Mouse (Mus musculus): ENCODE measurements around the gene Tm9sf2. TPM values are rescaled to one million over a fixed set of nuclear protein-coding genes. Genes with fewer than 3 reads are reported as not detected.
"Not testable (repeated sequence)": the region's sequence is repeated elsewhere in the genome, so short reads cannot be mapped to it uniquely, and the experiment has no call there.

Tm9sf2 gene
- polyA plus RNA-seq, 1 experiment from 2014 or later, result 214 TPM

DNA sequence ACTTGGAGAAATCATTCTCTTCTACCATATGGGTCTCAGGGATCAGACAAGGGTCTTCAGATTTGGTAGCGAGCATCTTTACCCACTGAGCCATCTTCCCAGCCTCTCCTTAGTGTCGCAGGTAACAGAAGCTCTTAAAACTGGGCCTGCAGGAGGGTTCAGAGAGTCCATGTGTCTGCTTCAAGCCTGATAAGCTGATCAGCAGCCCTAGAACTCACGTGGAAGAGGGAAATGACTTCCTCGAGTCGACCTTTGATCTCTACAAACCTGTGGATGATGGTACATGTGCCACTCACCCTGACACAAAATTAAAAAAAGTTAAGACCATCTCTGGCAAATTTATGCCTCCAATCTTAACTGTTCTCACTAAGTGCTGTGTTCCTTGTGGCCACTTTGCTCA, 18.9 kb upstream of the Tm9sf2 start:
- Histone ChIP-seq H3K4me3 (ENCODE audit: low read length) (no peak overlapping the region), H3K4me1 (ENCODE audit: insufficient read depth, low read length) (no peaks in the 10 kb centered on the region), H3K9me3 (ENCODE audit: low read length) (peaks cover 8% of the 10 kb centered on the region; the same call in 1 of the 2 replicates), H3K27me3 (ENCODE audit: insufficient read depth, low read length) (no peaks in the 10 kb centered on the region), H3K9ac (replicated peaks; ENCODE audit: low read length) (no peak overlapping the region), H3K27ac (ENCODE audit: low read length) (no peak overlapping the region), H3K4me2 (replicated peaks; ENCODE audit: low read depth, low read length) (no peak overlapping the region), H3K36me3 (ENCODE audit: insufficient read depth, low read length) (no peaks in the 10 kb centered on the region)
- 79% methylated on average over 5 of the region's 5 CpGs for WGBS
- ATAC-seq (ENCODE audit: low FRiP score, low TSS enrichment), result no peak

- 81% methylated on average over 4 of the region's 4 CpGs for WGBS
- Histone ChIP-seq H3K36me3 (ENCODE audit: insufficient read depth, low read length) (no peaks in the 10 kb centered on the region), H3K9ac (replicated peaks; ENCODE audit: low read length) (no peak overlapping the region), H3K9me3 (ENCODE audit: low read length) (no peaks in the 10 kb centered on the region; the same call in 1 of the 2 replicates), H3K4me1 (ENCODE audit: insufficient read depth, low read length) (no peaks in the 10 kb centered on the region), H3K4me3 (ENCODE audit: low read length) (no peak overlapping the region), H3K4me2 (replicated peaks; ENCODE audit: low read depth, low read length) (no peak overlapping the region), H3K27me3 (ENCODE audit: insufficient read depth, low read length) (no peaks in the 10 kb centered on the region), H3K27ac (ENCODE audit: low read length) (no peak overlapping the region)
- ATAC-seq (ENCODE audit: low FRiP score, low TSS enrichment), result no peak
Observed at GRCm38 (mm10) chr14:122092363-122092762, 14.5 kb upstream of the Tm9sf2 start.

DNA sequence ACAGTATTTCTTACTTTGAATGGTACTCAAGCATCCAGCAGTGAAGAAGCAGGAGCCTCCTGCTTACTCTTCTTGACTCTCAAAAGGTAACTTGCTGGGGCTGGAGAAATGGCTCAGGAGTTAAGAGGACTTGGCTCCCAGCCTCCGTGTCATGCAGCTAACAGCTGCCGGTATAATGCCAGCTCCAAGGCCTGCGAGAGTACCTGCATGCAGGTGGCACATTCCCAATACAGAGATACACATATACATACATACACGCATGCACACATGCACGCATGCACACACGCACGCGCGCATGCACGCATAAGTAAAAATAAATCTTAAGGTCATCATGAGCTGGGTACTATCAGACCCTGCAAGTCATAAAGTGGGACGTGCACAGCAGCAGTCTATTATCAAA, 10.5 kb upstream of the Tm9sf2 start:
- WGBS, result 96% methylated on average over 11 of the region's 11 CpGs

DNA sequence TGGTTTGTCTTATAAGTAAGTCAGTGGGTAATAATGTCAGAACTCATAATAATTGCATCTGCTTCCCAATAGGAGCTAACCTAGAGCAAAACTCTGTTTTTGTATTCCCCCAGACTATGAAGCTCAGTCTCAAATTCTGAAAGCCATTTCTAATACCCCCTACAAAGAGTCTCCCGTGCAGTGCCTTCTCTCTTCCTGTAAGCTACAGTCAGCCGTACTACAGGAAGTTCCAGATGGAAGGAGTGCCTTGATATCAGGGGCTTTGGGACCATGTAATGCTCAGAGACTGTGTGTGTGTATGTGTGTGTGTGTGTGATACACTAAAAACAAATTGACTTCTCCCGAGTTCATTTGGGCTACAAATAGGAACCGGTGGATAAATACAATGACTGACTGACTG, 7.3 kb upstream of the Tm9sf2 start:
- no peaks in the 10 kb centered on the region for H3K4me1 ChIP-seq (ENCODE audit: insufficient read depth, low read length)
- H3K27ac ChIP-seq (ENCODE audit: low read length), result no peak overlapping the region
- 82% methylated on average over 4 of the region's 4 CpGs for WGBS
- no peak overlapping the region for H3K9ac ChIP-seq (replicated peaks; ENCODE audit: low read length)
- no peak for ATAC-seq (ENCODE audit: low FRiP score, low TSS enrichment)
- H3K4me2 ChIP-seq (replicated peaks; ENCODE audit: low read depth, low read length), result no peak overlapping the region
- no peaks in the 10 kb centered on the region for H3K36me3 ChIP-seq (ENCODE audit: insufficient read depth, low read length)
- no peaks in the 10 kb centered on the region for H3K27me3 ChIP-seq (ENCODE audit: insufficient read depth, low read length)
- H3K4me3 ChIP-seq (ENCODE audit: low read length), result no peak overlapping the region
- no peaks in the 10 kb centered on the region; the same call in 1 of the 2 replicates for H3K9me3 ChIP-seq (ENCODE audit: low read length)

More for the DNA sequence above, 10.5 kb upstream of the Tm9sf2 start:
- Histone ChIP-seq H3K4me2 (replicated peaks; ENCODE audit: low read depth, low read length) (no peak overlapping the region), H3K4me1 (ENCODE audit: insufficient read depth, low read length) (no peaks in the 10 kb centered on the region), H3K9ac (replicated peaks; ENCODE audit: low read length) (no peak overlapping the region), H3K9me3 (ENCODE audit: low read length) (no peaks in the 10 kb centered on the region; the same call in 1 of the 2 replicates), H3K4me3 (ENCODE audit: low read length) (no peak overlapping the region), H3K27ac (ENCODE audit: low read length) (no peak overlapping the region), H3K27me3 (ENCODE audit: insufficient read depth, low read length) (no peaks in the 10 kb centered on the region), H3K36me3 (ENCODE audit: insufficient read depth, low read length) (no peaks in the 10 kb centered on the region)
- no peak for ATAC-seq (ENCODE audit: low FRiP score, low TSS enrichment)

DNA sequence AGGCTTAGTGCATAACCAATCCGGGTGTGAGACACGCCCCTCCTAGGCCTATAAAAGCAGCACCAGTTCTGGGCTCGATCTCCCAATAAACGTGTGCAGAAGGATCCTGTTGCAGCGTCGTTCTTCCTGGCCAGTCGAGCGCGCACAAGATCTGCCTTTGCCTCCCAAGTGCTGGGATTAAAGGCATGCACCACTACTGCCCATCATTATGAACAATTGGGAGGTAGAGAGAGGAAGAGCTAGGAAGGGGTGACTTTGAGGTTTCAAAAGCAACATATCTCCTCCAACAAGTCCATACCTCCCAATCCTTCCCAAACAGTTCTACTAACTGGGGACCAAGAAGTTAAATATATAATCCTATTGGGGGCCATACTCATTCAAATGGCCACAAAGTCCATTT, 4.9 kb upstream of the Tm9sf2 start:
- not testable (repeated sequence) for H3K36me3 ChIP-seq (ENCODE audit: insufficient read depth, low read length); H3K9ac ChIP-seq (replicated peaks; ENCODE audit: low read length); H3K4me3 ChIP-seq (ENCODE audit: low read length); H3K9me3 ChIP-seq (ENCODE audit: low read length); H3K4me2 ChIP-seq (replicated peaks; ENCODE audit: low read depth, low read length); H3K27ac ChIP-seq (ENCODE audit: low read length); H3K27me3 ChIP-seq (ENCODE audit: insufficient read depth, low read length); ATAC-seq (ENCODE audit: low FRiP score, low TSS enrichment)
- 76% methylated on average over 8 of the region's 9 CpGs for WGBS
- peaks cover 13% of the 10 kb centered on the region for H3K4me1 ChIP-seq (ENCODE audit: insufficient read depth, low read length)

DNA sequence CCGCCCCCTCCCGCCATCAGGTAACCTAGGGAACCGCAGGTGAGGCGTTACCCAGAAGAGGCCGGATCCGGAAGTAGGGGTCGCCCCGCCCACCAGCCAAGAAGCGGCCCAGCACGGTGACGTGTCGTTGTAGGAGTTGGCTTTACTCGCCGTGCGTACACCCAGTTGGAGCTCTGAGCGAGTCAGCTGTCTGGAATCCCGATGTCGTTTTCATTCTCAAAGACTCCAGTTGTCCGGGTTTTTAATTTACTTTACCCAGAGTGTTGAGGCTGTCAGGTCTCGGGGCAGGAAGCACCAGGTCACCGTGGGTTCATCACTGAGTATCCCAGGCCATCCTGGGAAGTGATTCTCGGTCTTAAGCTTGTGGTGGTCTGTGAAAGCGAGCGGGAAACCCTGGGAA, 2.0 kb upstream of the Tm9sf2 start:
- WGBS, result under 1% methylated on average over 24 of the region's 24 CpGs

GRCm38 (mm10) chr14:122105391-122106285, 1.2 kb upstream of the Tm9sf2 start:
- ATAC-seq (ENCODE audit: low FRiP score, low TSS enrichment), result no peak; the same call in 1 of the 2 replicates

More for the DNA sequence above, 2.0 kb upstream of the Tm9sf2 start:
- peak overlapping the region; percentile 95 for H3K27ac ChIP-seq (ENCODE audit: low read length)
- H3K27me3 ChIP-seq (ENCODE audit: insufficient read depth, low read length), result no peaks in the 10 kb centered on the region
- ATAC-seq (ENCODE audit: low FRiP score, low TSS enrichment), result peak; percentile 95
- peaks cover 33% of the 10 kb centered on the region for H3K4me1 ChIP-seq (ENCODE audit: insufficient read depth, low read length)
- H3K4me2 ChIP-seq (replicated peaks; ENCODE audit: low read depth, low read length), result peak overlapping the region; percentile 62
- H3K36me3 ChIP-seq (ENCODE audit: insufficient read depth, low read length), result no peaks in the 10 kb centered on the region
- H3K9ac ChIP-seq (replicated peaks; ENCODE audit: low read length), result peak overlapping the region; percentile 71
- H3K9me3 ChIP-seq (ENCODE audit: low read length), result no peaks in the 10 kb centered on the region
- peak overlapping the region; percentile 47 for H3K4me3 ChIP-seq (ENCODE audit: low read length)

GRCm38 (mm10) chr14:122107481-122108214, 810 bp downstream of the Tm9sf2 start:
- Histone ChIP-seq H3K4me1 (ENCODE audit: insufficient read depth, low read length) (peaks cover 33% of the 10 kb centered on the region), H3K9me3 (ENCODE audit: low read length) (no peaks in the 10 kb centered on the region), H3K4me3 (ENCODE audit: low read length) (peak overlapping the region; percentile 100), H3K9ac (replicated peaks; ENCODE audit: low read length) (peak overlapping the region; percentile 99), H3K36me3 (ENCODE audit: insufficient read depth, low read length) (0 out of 2 replicates have a peak, but pooled peaks cover 6% of the 10 kb centered on the region), H3K27me3 (ENCODE audit: insufficient read depth, low read length) (no peaks in the 10 kb centered on the region), H3K27ac (ENCODE audit: low read length) (peak overlapping the region; percentile 95), H3K4me2 (replicated peaks; ENCODE audit: low read depth, low read length) (peak overlapping the region; percentile 85)
- ATAC-seq (ENCODE audit: low FRiP score, low TSS enrichment), result peak; percentile 35
- 2% methylated on average over 44 of the region's 44 CpGs for WGBS

More at GRCm38 (mm10) chr14:122105391-122106285, 1.2 kb upstream of the Tm9sf2 start:
- Histone ChIP-seq H3K9ac (replicated peaks; ENCODE audit: low read length) (peak overlapping the region; percentile 71), H3K36me3 (ENCODE audit: insufficient read depth, low read length) (0 out of 2 replicates have a peak, but pooled peaks cover under 1% of the 10 kb centered on the region), H3K4me1 (ENCODE audit: insufficient read depth, low read length) (peaks cover 33% of the 10 kb centered on the region), H3K27me3 (ENCODE audit: insufficient read depth, low read length) (no peaks in the 10 kb centered on the region), H3K4me2 (replicated peaks; ENCODE audit: low read depth, low read length) (peak overlapping the region; percentile 62), H3K9me3 (ENCODE audit: low read length) (no peaks in the 10 kb centered on the region), H3K4me3 (ENCODE audit: low read length) (peak overlapping the region; percentile 100), H3K27ac (ENCODE audit: low read length) (peak overlapping the region; percentile 95)
- WGBS, result 60% methylated on average over 16 of the region's 16 CpGs

DNA sequence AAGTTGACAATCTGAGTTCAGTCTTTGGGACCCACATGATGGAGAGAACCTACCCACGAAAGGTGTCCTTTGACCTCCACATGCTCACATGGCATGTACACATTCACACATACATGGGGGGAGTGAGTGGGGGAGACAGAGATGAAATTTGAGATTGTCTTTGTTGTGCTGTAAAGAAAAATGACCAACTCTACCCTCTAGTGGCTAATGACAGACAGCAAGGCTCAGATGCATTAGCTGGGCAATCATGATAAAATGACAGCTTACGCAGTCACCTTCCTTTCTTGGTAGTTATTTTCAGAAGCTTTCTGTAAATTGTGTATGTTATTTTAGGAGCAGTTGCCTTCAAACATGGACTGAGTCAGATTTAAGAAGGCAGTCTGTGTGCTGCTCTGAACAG, 4.8 kb downstream of the Tm9sf2 start:
- Histone ChIP-seq H3K27ac (ENCODE audit: low read length) (no peak overlapping the region), H3K36me3 (ENCODE audit: insufficient read depth, low read length) (0 out of 2 replicates have a peak, but pooled peaks cover 6% of the 10 kb centered on the region), H3K4me3 (ENCODE audit: low read length) (no peak overlapping the region), H3K9me3 (ENCODE audit: low read length) (no peaks in the 10 kb centered on the region), H3K4me2 (replicated peaks; ENCODE audit: low read depth, low read length) (no peak overlapping the region), H3K27me3 (ENCODE audit: insufficient read depth, low read length) (no peaks in the 10 kb centered on the region), H3K9ac (replicated peaks; ENCODE audit: low read length) (no peak overlapping the region), H3K4me1 (ENCODE audit: insufficient read depth, low read length) (peaks cover 25% of the 10 kb centered on the region)
- ATAC-seq (ENCODE audit: low FRiP score, low TSS enrichment), result no peak
- 86% methylated on average over 2 of the region's 2 CpGs for WGBS
